Mouse (Mus musculus): ENCODE data around the gene Zfp467. TPM values are rescaled to one million over a fixed set of nuclear protein-coding genes. Genes with fewer than 3 reads are reported as not detected.

The Zfp467 gene
- polyA plus RNA-seq (2012; rRNA removed) = 1.9 and 2.2 TPM in 2 replicates

DNA sequence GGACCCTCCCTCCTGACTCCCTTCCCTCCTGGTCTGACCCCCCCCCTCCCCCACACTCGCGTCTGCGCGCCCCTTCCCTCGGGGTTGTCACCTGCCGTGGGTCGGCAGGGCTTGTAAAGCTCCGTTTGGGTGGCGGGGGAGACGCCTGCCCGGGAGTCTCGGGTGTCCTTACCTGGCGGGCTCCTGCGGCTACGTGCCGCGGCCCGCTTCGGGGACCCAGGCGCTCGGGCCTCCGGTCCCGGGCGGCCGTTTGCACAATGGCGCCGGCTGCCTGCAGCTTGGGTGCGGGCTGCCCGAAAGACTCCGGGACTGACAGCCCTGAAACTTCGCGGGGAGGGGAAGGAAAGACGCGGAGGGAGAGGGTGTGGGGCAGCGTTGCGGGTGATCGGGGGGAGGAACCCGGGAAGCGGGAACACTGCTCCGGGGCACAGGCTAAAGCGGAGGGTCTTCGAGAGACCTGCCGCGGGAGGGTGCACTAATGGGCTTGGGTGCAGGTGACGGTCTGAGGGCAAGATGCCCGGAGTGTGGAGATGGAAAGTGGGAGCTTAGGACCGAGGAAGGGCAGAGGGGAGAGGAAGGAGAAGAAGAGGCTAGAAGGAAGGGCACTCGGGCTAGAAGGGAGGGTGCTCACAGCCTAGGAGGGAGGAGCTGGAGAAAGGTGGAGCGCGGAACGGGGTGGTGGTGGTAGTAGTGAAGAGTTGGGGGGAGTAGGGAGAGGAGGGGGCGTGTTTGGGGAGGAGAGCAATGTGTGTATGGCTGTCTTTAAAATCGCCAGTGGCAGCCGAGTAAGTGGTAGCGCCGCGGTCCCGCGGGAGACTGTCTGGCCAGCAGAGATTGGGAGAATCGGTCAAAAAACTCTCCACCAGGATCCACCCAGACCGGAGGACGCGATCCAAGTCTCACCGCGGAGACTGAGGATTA is at the start of gene Zfp467:
Gene Zfp467, minus strand, starts transcription at position 645 of the 921 bp plus-strand sequence.

DNA sequence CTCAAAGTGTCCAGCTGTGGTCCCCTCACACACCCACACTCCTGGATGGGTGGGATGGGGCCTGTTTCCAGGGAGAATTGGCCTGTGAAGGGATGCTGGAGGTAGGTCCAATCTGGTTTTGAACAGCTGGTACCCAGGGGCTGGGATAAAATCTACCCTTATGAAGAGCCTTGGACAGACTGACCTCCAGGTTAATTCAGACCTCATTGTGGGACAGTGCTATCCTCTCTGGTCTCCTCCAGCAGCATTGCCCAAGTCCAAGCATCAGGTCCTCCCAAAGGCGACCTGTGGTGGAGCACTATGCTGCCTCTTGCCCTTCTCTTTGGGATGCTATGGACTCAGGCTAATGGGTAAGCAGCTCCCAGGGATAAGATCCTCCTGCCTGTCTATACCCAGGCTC is 2.3 kb upstream of the Zfp467 start, which contains the start of gene Sspo:
Gene Sspo, plus strand, starts transcription at position 301 of the 400 bp plus-strand sequence.

DNA sequence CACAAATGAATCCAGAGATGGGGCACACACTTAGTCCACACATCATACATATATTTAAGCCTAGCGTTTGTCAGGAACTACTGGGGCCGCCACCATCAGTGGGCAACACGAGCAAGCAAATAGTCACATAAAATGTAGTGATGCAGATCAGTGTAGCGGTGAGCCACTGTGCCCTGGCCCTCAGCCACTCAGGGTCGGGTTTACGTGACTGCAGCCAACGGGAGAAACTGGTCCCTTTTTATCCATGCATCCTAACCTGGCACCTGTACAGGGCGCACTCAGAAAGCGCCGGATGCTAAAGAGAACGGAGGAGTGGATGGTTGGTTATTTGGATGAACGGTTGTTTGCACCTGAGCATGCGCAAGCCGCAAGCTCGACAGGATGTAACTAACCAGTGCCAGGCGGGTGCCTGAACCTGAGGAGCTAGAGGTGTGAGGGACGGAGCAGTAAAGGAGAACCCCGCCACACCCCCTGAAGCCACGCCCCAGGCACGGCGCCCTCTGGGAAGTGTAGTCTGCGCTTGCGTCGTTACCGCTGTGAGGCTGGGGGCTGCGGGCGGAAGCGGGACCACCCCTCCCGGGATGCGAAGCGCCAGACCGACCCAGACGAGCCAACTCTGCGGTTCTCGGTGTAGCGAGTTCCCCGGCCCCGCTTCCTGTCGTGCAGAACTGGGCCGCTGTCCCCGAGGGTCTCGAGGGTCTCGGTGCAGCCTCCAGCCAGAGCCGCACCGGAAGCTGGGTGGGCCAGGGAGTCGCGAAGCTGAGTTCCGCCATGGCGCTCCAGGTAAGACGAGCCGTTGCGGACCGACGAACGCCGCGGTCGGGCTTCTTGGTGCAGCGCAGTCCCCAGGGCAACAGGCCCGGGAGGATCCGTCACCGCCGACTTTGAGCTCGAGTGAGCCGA is 50.3 kb downstream of the Zfp467 start, which contains the start of gene Krba1:
Gene Krba1, plus strand, starts transcription at position 482 of the 903 bp plus-strand sequence.

Other genes starting within 250 kb of the Zfp467 start
- gene Krba1, start 50.2 kb downstream of the Zfp467 start, polyA plus RNA-seq (2012; rRNA removed) = 1.8 and 1.9 TPM in 2 replicates
- gene Sspo, start 2.4 kb upstream of the Zfp467 start, polyA plus RNA-seq (2012; rRNA removed) = 0.07 TPM in 2 replicates
- gene Atp6v0e2, start 91.8 kb upstream of the Zfp467 start, polyA plus RNA-seq (2012; rRNA removed) = 0.75 and 0.96 TPM in 2 replicates
- gene Lrrc61, start 109.0 kb upstream of the Zfp467 start, polyA plus RNA-seq (2012; rRNA removed) = 2.5 and 2.8 TPM in 2 replicates
- 12.1 and 13.8 TPM in 2 replicates for gene Rarres2, start 127.0 kb upstream of the Zfp467 start, polyA plus RNA-seq (2012; rRNA removed)
- gene Gm45021, start 143.8 kb upstream of the Zfp467 start, polyA plus RNA-seq (2012; rRNA removed) = 0.41 TPM in 1 of 2 replicates, not detected in the other
- 5.9 and 6.6 TPM in 2 replicates for gene Repin1, start 148.1 kb upstream of the Zfp467 start, polyA plus RNA-seq (2012; rRNA removed)
- gene Gm44965, start 148.1 kb upstream of the Zfp467 start, polyA plus RNA-seq (2012; rRNA removed) = not detected in 2 replicates
- gene Zfp775, start 156.2 kb upstream of the Zfp467 start, polyA plus RNA-seq (2012; rRNA removed) = 0.93 and 1.00 TPM in 2 replicates
- 0.24 and 0.33 TPM in 2 replicates for gene AI854703, start 180.9 kb upstream of the Zfp467 start, polyA plus RNA-seq (2012; rRNA removed)
- 1.4 and 1.7 TPM in 2 replicates for gene Gimap8, start 201.4 kb upstream of the Zfp467 start, polyA plus RNA-seq (2012; rRNA removed)
- 8.1 and 8.4 TPM in 2 replicates for gene Gimap9, start 230.3 kb upstream of the Zfp467 start, polyA plus RNA-seq (2012; rRNA removed)
- gene Gimap4, start 238.7 kb upstream of the Zfp467 start, polyA plus RNA-seq (2012; rRNA removed) = 5.8 and 6.2 TPM in 2 replicates

Data from liver, embryonic 14 days (tissue).